In genomic region chr17:43701060-43701459, GRCm38 (mm10) we compare ENCODE assay signal across 9 mouse cellular contexts. TPM values are rescaled to one million over a fixed set of nuclear protein-coding genes. Genes with fewer than 3 reads are reported as not detected.
DNase-seq lines count a peak whose midpoint lies in the region; ATAC-seq and TF ChIP-seq lines count a peak whose summit lies in the region.
"Had no signal": no experiment of that assay in that cellular context is flagged by ENCODE, and none has a peak within 500 bp of the region (broad histone marks: within the 10 kb centered on the region; RNA-seq: fewer than 3 reads in every experiment).

No protein-coding gene starts in this region.

- DNase-seq in forebrain, embryonic 14.5 days (ENCODE audit: low spot score) = peak; percentile 69
- DNase-seq in 416B (ENCODE audit: low read depth) = peak; percentile 41
- DNase-seq in adrenal gland, postnatal 25 days = peak; percentile 48
- DNase-seq in embryonic facial prominence, embryonic 11.5 days (ENCODE audit: low spot score) = peak; percentile 57
- DNase-seq in kidney, postnatal 10 days = peak; percentile 81
- peak; percentile 82 for DNase-seq in lung, embryonic 14.5 days

- TF ChIP-seq POLR2A in small intestine, adult 2 months (IDR thresholded peaks at IDR 0.05; ENCODE audit: low read depth, low read length) = no peak

- no peak overlapping the region for H3K9ac ChIP-seq in forebrain, embryonic 14.5 days (ENCODE audit: low read length)
- no peak overlapping the region for H3K9ac ChIP-seq in forebrain, embryonic 12.5 days
- H3K9ac ChIP-seq in embryonic facial prominence, embryonic 11.5 days (replicated peaks; ENCODE audit: low read length) = no peak overlapping the region
- H3K9ac ChIP-seq in lung, embryonic 14.5 days = no peak overlapping the region
- H3K9ac ChIP-seq: limb, embryonic 12.5 days had no signal

- TF ChIP-seq CTCF in lung, embryonic 14.5 days (IDR thresholded peaks at IDR 0.05; ENCODE audit: low read depth) = peak; percentile 77
- TF ChIP-seq CTCF in small intestine, adult 2 months (IDR thresholded peaks at IDR 0.05; ENCODE audit: extremely low read depth, insufficient read length, insufficient replicate concordance, low read depth, low read length) = peak; percentile 55; the same call in 1 of the 2 replicates

- WGBS in forebrain, embryonic 14.5 days = 67% methylated on average over 6 of the region's 6 CpGs
- WGBS in forebrain, embryonic 12.5 days = 71% methylated on average over 6 of the region's 6 CpGs
- 70% methylated on average over 6 of the region's 6 CpGs for WGBS in embryonic facial prominence, embryonic 11.5 days
- WGBS in lung, embryonic 14.5 days = 68% methylated on average over 6 of the region's 6 CpGs
- WGBS in small intestine, adult 2 months = 80% methylated on average over 6 of the region's 6 CpGs

- peak; percentile 24; the same call in 1 of the 2 replicates for ATAC-seq in forebrain, embryonic 14.5 days
- no peak for ATAC-seq in forebrain, embryonic 12.5 days (ENCODE audit: low FRiP score)
- no peak for ATAC-seq in embryonic facial prominence, embryonic 11.5 days (replicated peaks; ENCODE audit: insufficient number of reproducible peaks, low FRiP score, low TSS enrichment, low read depth)
- no peak for ATAC-seq in lung, embryonic 14.5 days (ENCODE audit: insufficient read depth)

- H3K27ac ChIP-seq in forebrain, embryonic 14.5 days (ENCODE audit: low read depth, low read length) = no peak overlapping the region
- H3K27ac ChIP-seq in forebrain, embryonic 12.5 days = no peak overlapping the region
- H3K27ac ChIP-seq in embryonic facial prominence, embryonic 11.5 days (replicated peaks; ENCODE audit: low read depth, low read length) = no peak overlapping the region
- no peak overlapping the region for H3K27ac ChIP-seq in lung, embryonic 14.5 days (ENCODE audit: low read depth)
- no peak overlapping the region for H3K27ac ChIP-seq in small intestine, adult 2 months (ENCODE audit: insufficient read depth, low read depth, low read length)
- H3K27ac ChIP-seq: limb, embryonic 12.5 days had no signal

- H3K9me3 ChIP-seq in forebrain, embryonic 14.5 days (replicated peaks; ENCODE audit: control insufficient read depth, low read length) = no peaks in the 10 kb centered on the region
- H3K9me3 ChIP-seq in forebrain, embryonic 12.5 days = no peaks in the 10 kb centered on the region
- no peaks in the 10 kb centered on the region for H3K9me3 ChIP-seq in embryonic facial prominence, embryonic 11.5 days (replicated peaks; ENCODE audit: control insufficient read depth, low read length)
- no peaks in the 10 kb centered on the region for H3K9me3 ChIP-seq in lung, embryonic 14.5 days (ENCODE audit: low read depth, low read length)
- H3K9me3 ChIP-seq: limb, embryonic 12.5 days had no signal

- no peaks in the 10 kb centered on the region for H3K4me1 ChIP-seq in forebrain, embryonic 14.5 days (ENCODE audit: control insufficient read depth, insufficient read depth, low read length)
- 0 out of 2 replicates have a peak, but pooled peaks cover 3% of the 10 kb centered on the region for H3K4me1 ChIP-seq in forebrain, embryonic 12.5 days
- H3K4me1 ChIP-seq in embryonic facial prominence, embryonic 11.5 days (ENCODE audit: control insufficient read depth, insufficient read depth, low read length) = no peaks in the 10 kb centered on the region
- H3K4me1 ChIP-seq in lung, embryonic 14.5 days (ENCODE audit: insufficient read depth) = no peaks in the 10 kb centered on the region
- H3K4me1 ChIP-seq in small intestine, adult 2 months (ENCODE audit: control insufficient read depth, insufficient read depth, insufficient read length, low read length) = no peaks in the 10 kb centered on the region
- H3K4me1 ChIP-seq: limb, embryonic 12.5 days had no signal

- H3K36me3 ChIP-seq in forebrain, embryonic 14.5 days (ENCODE audit: control insufficient read depth, insufficient read depth, low read length) = no peaks in the 10 kb centered on the region
- H3K36me3 ChIP-seq in forebrain, embryonic 12.5 days (replicated peaks) = no peaks in the 10 kb centered on the region
- H3K36me3 ChIP-seq in embryonic facial prominence, embryonic 11.5 days (replicated peaks; ENCODE audit: control insufficient read depth, insufficient read depth, low read depth, low read length) = no peaks in the 10 kb centered on the region
- no peaks in the 10 kb centered on the region for H3K36me3 ChIP-seq in lung, embryonic 14.5 days (ENCODE audit: insufficient read depth)
- no peaks in the 10 kb centered on the region for H3K36me3 ChIP-seq in small intestine, adult 2 months (ENCODE audit: control insufficient read depth, insufficient read depth, low read length)

- H3K4me3 ChIP-seq in forebrain, embryonic 14.5 days (ENCODE audit: low read depth, low read length) = no peak overlapping the region
- H3K4me3 ChIP-seq in forebrain, embryonic 12.5 days (replicated peaks) = no peak overlapping the region
- H3K4me3 ChIP-seq in embryonic facial prominence, embryonic 11.5 days (ENCODE audit: low read depth, low read length) = no peak overlapping the region
- no peak overlapping the region for H3K4me3 ChIP-seq in lung, embryonic 14.5 days (ENCODE audit: low read depth, low read length)
- no peak overlapping the region for H3K4me3 ChIP-seq in small intestine, adult 2 months (ENCODE audit: low read depth, low read length)
- H3K4me3 ChIP-seq: limb, embryonic 12.5 days had no signal

- H3K27me3 ChIP-seq in forebrain, embryonic 14.5 days (replicated peaks; ENCODE audit: control insufficient read depth, insufficient read depth, low read length) = no peaks in the 10 kb centered on the region
- no peaks in the 10 kb centered on the region for H3K27me3 ChIP-seq in forebrain, embryonic 12.5 days
- H3K27me3 ChIP-seq in embryonic facial prominence, embryonic 11.5 days (ENCODE audit: control insufficient read depth, insufficient read depth, low read length) = no peaks in the 10 kb centered on the region
- H3K27me3 ChIP-seq in lung, embryonic 14.5 days (ENCODE audit: insufficient read depth, low read length) = no peaks in the 10 kb centered on the region
- H3K27me3 ChIP-seq in small intestine, adult 2 months (ENCODE audit: control insufficient read depth, insufficient read depth, low read length) = no peaks in the 10 kb centered on the region
- H3K27me3 ChIP-seq: limb, embryonic 12.5 days had no signal

- H3K4me2 ChIP-seq in forebrain, embryonic 14.5 days (ENCODE audit: low read length) = no peak overlapping the region
- H3K4me2 ChIP-seq in forebrain, embryonic 12.5 days = no peak overlapping the region
- no peak overlapping the region for H3K4me2 ChIP-seq in embryonic facial prominence, embryonic 11.5 days (ENCODE audit: low read depth, low read length)
- H3K4me2 ChIP-seq in lung, embryonic 14.5 days = no peak overlapping the region
- H3K4me2 ChIP-seq: limb, embryonic 12.5 days had no signal

RNA-seq across cellular contexts. Expression of gene Cyp39a1, which starts 33.8 kb away (rescaled TPM):
- 16.0 and 16.5 TPM in 2 replicates for polyA plus RNA-seq in forebrain, embryonic 14.5 days (2014; fragmentation: Nextera tagmentation; extraction: Ambion mirVana)
- polyA plus RNA-seq in forebrain, embryonic 12.5 days (2016; fragmentation: Nextera tagmentation; extraction: Ambion mirVana) = 32.7 and 41.1 TPM in 2 replicates
- total RNA-seq in adrenal gland, postnatal 25 days (2021) = 4.2 and 5.1 TPM in 2 replicates
- polyA plus RNA-seq in embryonic facial prominence, embryonic 11.5 days (2014; fragmentation: Nextera tagmentation; extraction: Ambion mirVana) = 29.0 and 32.9 TPM in 2 replicates
- 30.5 and 32.2 TPM in 2 replicates for polyA plus RNA-seq in lung, embryonic 14.5 days (2014; fragmentation: Nextera tagmentation; extraction: Ambion mirVana)
- polyA plus RNA-seq in small intestine, adult 2 months (2012; rRNA removed) = 0.17 and 0.52 TPM in 2 replicates

RNA-seq across cellular contexts. Expression of gene Slc25a27, which starts 34.0 kb away (rescaled TPM):
- polyA plus RNA-seq in forebrain, embryonic 14.5 days (2014; fragmentation: Nextera tagmentation; extraction: Ambion mirVana) = 31.6 and 46.1 TPM in 2 replicates
- 84.4 and 99.3 TPM in 2 replicates for polyA plus RNA-seq in forebrain, embryonic 12.5 days (2016; fragmentation: Nextera tagmentation; extraction: Ambion mirVana)
- 6.3 and 6.6 TPM in 2 replicates for total RNA-seq in adrenal gland, postnatal 25 days (2021)
- polyA plus RNA-seq in embryonic facial prominence, embryonic 11.5 days (2014; fragmentation: Nextera tagmentation; extraction: Ambion mirVana) = 16.5 and 21.1 TPM in 2 replicates
- 15.0 and 16.0 TPM in 2 replicates for polyA plus RNA-seq in lung, embryonic 14.5 days (2014; fragmentation: Nextera tagmentation; extraction: Ambion mirVana)
- polyA plus RNA-seq in small intestine, adult 2 months (2012; rRNA removed) = 0.53 and 1.1 TPM in 2 replicates

Comparison
In these comparisons a context has a peak if more than half of its experiments do, and no peak if none do; other contexts are left out.
1. RNA of gene Cyp39a1, which starts 33.8 kb away (polyA plus RNA-seq): 29.0 to 32.9 TPM in embryonic facial prominence, embryonic 11.5 days, 32.7 to 41.1 TPM in forebrain, embryonic 12.5 days, 30.5 to 32.2 TPM in lung, embryonic 14.5 days and 16.0 to 16.5 TPM in forebrain, embryonic 14.5 days; 0.17 to 0.52 TPM in small intestine, adult 2 months; every median in the first group is over 10 times any median in the second.
2. Peak in every context shown above with its lines, with median percentiles within 50 percentile points of each other: DNase-seq.